Mouse (Mus musculus) left cerebral cortex, adult 18-20 months (tissue): Measurements from ENCODE around the gene Aldh9a1. TPM values are rescaled to one million over a fixed set of nuclear protein-coding genes. Genes with fewer than 3 reads are reported as not detected.

ENCODE experiments used
- microRNA-seq, 2 experiments: library from miRNA; unstranded; fragments of <30 nt; microRNA quantifications; one replicate each; pipeline ENCODE4 v1.2.0; 2021
- total RNA-seq, 2 experiments: library from RNA; stranded (reverse); gene quantifications; 2 replicates each; pipeline ENCODE4 v1.2.3; 2021

Gene Aldh9a1
- total RNA-seq, 2 experiments from 2014 or later = 25.9 to 26.8 TPM

Small RNA genes within 50 kb of the gene (microRNA-seq; reads per million reads assigned to microRNA genes)
- 0.50 to 0.85 reads per million in 2 experiments for gene Gm25911

Other genes starting within 250 kb of the Aldh9a1 start
- gene Uck2, start 64.7 kb upstream of the Aldh9a1 start, total RNA-seq = 10 to 100 TPM; 29.2 to 39.2 TPM
- 10 to 100 TPM; 46.0 to 51.6 TPM for gene Tmco1, start 41.6 kb upstream of the Aldh9a1 start, total RNA-seq
- 100 to 1,000 TPM; 109 to 113 TPM for gene Mgst3, start 43.9 kb downstream of the Aldh9a1 start, total RNA-seq
- gene Lrrc52, start 116.8 kb downstream of the Aldh9a1 start, total RNA-seq = not detected
- 10 to 100 TPM; 12.5 to 20.6 TPM for gene Rxrg, start 248.4 kb downstream of the Aldh9a1 start, total RNA-seq